Mouse (Mus musculus) gastrocnemius, adult 18-20 months (tissue): ENCODE measurements around the gene Kif1b. TPM values are rescaled to one million over a fixed set of nuclear protein-coding genes. Genes with fewer than 3 reads are reported as not detected.

ENCODE experiments used
- DNase-seq: peaks from one replicate; pipeline ENCODE4 v3.0.0; 2021; ENCODE audit warnings: low spot score
- total RNA-seq, 2 experiments: library from RNA; stranded (reverse); gene quantifications; 2 replicates each; pipeline ENCODE4 v1.2.3; 2021

Gene Kif1b
- total RNA-seq, 2 experiments from 2014 or later, result 255 to 285 TPM

DNA sequence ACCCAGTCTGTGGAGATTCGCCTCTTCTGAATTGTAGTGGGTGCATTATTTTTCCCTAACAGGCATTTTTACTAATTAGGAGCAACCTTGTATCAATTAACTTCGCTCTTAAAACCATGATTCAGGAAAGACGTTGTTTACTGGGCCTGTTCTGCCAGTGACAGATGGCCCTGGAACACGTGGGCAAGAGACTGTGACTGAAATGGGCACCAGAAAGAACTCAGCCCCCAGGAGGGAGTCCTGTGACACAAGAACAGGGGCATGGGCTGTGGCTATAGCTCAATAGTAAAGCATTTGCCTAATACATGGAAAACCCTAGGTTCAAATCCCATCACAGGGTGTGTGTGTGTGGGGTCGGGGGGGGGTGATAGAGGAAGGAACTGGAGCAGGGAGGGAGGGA, 9.9 kb upstream of the Kif1b start:
- DNase-seq, result no peak

DNA sequence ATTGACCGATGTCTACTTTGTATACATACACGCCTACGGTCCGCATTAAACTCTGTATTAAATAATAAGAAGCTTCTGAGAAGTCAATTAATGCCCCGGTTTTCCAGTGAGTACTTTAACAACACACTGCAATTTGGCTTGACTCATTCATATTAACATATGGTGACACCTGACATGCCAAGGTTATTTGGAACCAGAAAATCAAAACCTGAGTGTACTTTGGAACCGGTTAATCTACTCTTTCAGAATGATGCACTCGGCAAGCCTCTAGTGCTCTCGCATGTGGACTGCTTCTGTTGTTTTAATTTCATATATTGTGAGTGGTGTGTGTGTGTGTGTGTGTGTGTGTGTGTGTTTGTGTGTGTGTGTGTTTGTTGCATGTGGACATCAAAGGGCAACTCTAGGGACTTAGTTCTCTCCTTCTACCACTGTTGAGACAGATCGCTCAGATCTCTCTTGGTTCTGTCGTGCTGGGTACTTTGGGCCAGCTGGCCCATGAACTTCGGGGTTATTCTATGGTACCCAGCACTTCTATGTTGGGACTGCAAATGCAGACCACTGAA, 6.9 kb upstream of the Kif1b start:
- DNase-seq, result no peak

DNA sequence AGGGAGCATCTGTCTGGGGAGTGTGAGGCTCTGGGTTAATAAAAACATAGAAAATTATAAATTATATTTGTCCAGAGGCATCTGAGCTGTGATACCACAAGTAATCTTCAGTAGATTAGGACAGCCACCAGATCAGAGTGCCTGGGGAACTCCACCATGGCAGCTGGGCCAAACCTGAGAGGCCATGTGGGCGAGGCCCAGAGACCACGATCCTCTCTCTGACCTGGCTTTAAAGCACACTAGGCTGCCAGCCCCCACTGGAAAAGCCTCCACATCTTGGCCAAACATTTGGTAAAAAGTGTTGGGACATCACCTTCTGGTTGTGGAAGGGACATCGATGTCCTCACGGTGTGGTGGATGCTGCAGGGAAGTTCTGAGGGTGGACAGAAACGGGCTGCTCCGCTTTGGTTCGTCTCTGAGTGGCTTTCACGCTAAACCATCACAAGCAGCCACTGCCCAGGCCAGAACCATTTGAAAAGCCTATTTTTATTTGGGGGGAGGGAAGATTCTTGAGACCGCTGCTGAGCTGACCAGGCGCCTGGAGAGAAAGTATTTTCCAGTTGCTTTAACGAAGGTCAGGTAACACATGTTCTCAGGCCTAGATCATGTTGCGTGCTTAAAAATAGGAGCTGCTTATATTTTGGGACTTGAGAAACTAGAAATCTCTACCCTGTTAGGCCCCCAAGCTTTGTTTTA, 6.2 kb upstream of the Kif1b start:
- DNase-seq, result peak; percentile 54

DNA sequence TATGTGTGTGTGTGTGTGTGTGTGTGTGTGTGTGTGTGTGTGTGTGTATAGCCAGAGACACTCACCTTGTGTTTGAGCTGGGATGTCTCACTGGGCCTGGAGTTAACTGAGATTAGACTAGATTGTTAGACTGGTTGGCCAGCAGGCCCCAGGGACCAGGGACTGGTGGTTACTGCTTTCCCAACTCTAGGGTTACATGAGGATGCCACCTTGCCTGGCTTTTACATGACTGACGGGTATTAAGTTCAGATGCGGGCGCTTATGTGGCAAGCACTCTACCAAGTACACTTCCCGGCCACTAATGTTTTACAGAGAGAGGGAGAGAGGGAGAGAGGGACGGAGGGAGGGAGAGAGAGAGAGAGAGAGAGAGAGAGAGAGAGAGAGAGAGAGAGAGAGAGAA, 4.5 kb upstream of the Kif1b start:
- DNase-seq, result peak; percentile 40

DNA sequence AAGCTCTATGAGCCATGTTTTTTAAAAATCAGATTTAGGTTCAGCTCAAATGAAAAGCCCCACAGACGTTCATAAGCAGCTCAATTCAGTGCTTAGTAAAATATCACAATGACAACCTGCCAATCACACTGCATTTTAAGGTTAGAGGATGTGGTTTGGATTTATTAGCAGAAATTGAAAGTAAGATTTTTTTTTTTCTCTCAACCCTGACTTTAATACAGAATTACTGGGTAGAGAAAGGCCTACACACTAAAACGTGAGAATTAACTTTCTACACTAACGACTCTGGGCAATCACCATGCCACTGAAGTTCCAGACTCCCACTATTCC, 963 bp upstream of the Kif1b start:
- DNase-seq, result no peak

DNA sequence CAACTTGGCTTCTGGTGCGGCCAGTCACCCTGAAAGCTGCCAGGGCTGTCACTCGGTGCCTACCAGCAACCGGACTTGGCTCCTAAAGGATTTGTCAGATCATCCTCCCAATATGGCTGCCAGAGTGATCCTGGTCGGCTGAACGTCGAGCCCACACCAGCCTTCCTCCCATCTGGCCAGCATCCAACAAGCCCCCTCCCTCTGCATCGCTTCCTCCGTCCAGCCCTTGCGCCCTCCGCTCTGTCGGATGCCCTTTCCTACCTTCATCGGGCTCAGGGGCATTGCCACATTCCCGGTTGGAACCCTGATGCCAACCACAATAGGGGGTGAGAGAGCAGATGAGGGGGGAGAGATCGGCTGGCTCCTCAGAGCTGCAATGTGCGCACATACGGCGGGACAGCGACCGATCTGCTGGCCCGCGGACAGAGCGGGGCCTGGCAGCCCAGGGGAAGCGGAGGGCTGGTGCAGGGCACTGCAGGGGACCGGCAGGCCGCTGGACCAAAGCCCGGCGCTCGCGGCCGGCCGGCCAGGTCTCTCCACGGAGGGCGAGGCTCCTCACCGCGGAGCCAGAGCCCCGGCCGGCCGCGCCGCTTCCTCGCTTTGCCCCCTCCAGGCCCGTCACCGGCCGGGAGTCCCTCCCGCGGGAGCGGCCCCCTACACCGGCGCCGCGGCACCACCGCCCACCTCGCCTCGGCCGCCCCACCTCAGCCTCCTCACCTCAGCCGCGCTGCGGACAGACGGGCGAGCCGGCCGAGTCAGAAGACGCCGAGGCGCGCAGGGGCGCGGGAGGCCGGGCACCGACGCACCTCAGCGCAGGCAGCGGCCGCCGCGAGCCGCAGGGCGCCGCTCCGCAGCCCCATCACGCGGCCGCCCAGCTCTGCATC, 539 bp downstream of the Kif1b start:
- DNase-seq, result peak; percentile 90

DNA sequence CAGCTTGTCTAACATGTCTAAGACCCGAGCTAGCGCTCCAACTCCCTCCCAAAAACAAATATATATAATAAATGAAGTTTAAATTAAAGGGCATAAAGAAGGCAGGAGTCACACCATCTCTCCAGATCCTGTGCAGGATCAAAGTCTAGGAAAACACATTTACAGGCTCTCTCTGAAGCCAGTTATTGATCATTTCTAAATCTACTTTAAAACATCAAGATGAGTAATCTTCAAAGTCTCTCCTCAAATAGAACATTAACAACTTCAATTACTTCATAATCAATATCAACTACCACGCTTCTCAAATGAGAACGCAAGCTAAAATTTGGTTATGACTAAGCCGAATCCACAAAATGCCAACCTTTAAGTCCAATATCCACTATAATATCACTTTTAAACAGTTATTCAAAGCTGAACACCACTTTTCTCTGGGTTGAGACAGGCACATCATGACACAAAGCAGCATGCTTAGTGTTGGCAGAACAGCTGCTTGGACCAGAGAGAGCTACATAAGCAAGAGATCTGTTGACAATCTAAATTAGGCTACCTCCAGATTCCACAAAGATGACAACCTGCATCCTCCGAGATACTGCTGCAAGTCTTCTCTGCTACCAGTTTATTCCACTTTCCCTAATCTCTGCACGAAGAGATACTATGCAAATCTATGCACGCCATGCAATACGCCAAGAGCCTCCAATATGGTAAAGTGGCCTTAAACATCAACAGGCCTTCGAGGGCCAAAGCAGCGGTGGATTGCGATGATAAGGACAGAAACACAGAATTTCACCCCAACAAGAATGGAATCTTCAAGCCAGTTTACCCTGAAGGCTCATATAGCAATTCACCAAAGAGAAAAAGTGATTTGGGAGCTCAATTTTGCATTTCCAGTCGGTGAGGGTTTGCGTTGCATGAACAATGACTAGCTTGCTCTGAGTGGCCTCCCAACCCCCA, 1.5 kb downstream of the Kif1b start:
- peak; percentile 57 for DNase-seq

DNA sequence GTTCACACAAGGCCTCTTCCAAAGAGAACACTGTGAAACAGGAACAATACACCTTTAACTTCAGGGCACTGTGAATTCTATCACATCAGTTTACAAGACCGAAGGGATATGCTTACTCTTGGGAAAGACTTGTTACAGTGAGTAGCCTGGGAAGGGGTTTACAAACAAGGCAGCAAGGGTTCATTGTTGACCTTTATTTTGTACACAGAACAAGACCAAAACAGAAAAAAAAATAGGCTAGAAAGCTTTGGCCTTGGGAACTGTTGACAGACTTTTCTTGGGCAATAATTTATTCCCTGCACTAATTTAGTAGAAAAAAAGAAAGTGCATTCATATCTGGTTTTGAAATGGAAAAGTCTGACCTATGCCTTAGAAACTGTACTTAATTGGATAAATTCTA, 3.0 kb downstream of the Kif1b start:
- no peak for DNase-seq

DNA sequence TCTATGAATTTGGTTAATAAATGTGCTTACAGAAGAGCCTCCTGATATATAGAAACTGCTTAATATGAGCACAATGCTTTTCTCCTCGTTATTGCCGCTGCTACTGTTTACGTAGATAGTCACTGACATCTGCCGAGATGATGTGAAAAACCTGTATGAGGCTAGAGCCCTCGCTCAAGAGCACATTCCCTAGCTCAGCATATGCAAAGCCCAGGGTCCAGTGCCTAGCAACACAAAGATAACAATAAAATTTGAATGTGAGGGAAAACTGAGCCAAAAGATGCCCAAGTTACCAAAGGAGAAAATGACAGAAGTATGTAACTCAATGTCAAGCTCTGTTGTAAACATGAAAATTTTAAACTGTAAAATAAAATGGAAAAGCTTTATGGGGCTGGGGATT, 4.0 kb downstream of the Kif1b start:
- no peak for DNase-seq

DNA sequence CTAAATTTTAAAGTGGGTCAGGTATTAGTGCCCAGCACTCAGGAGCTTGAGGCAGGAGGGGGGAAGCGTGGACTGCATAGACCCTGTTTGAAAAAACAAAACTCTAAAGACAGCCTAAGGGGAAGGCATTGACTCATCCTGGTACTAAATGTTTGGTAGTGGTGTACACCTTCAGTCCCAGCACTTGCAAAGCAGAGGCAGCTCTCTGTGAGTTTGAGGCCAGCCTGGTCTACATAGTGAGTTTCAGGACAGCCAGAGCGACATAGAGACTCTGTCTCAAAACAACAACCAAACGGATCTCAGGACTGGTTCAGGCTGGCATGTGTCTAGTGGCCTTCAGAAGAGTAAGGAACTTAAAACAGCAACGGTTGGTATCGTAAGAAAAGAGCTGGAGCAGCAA, 4.7 kb downstream of the Kif1b start:
- no peak for DNase-seq

DNA sequence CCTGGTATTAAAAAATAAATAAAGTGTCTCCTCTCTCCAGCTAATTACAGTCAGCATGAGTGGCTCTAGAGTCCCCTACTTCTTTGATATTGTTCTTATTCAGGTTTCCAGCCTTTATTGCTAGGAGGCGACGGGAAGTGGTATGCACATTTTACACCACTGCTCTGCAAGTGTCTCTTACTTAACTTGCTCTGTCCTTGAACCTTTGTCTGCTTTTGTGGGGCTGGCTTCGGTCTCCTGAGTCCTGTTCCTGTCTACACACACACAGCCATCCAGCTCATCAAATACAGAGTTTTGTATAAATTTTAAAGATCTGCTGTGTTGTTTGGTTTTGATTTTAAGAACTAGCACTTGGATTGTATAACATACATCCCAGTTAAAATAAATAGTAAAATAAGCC, 5.4 kb downstream of the Kif1b start:
- DNase-seq, result no peak

DNA sequence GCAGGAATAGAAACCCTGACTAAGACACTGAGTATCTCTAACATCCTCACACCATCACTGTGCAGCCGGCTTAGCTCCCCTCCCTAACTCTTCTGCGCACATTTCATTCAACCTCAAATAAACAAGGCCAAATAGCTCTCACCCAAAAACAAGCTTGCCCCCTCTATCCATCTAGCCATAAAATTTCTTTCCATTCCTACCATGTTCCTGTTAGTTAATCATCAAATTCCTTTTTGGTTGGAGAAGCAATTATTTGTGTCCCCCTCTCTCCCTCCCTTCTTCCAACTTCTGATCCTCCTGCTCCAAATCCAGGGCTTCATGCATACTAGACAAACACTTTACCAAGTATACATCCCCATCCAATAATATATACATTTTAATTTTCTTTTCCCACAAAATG, 11.0 kb downstream of the Kif1b start:
- no peak for DNase-seq

DNA sequence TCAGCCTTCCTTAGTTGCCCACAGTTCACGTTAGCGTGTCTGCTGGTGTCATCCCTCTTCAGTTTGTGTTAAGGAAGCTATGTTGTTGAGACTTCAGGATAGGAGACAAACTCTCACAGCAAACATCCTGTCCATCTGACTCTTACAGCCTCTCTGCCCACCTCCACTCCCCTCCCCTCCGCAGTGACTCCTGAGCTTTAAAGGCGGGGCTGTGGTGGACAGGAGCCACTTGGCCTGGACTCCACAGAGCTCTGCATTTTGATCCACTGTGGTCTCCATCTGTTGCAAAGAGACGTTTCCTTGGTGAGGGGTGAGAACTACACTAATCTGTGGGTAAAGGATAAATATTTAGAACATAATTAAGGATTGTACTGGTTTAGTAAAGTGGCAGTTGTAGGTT, 14.5 kb downstream of the Kif1b start:
- DNase-seq, result no peak

DNA sequence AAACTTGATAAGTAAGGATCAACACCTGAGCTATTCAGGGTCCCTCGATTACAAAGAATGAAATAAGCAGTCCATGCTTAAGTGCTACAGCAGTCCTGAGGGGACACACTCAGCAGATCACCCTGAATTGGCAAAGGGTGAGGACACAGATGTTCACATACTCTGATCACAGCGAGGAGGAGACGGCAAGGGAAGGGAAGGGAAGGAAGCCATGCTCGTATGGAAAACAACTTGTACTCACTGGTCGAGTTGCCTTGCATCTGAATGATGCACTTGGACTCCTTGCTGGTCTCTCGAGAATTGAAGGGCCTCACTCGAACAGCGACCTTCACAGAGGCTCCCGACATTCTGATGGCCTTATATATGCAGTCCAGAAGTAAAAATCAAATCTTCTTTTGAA, 16.4 kb downstream of the Kif1b start:
- no peak for DNase-seq

DNA sequence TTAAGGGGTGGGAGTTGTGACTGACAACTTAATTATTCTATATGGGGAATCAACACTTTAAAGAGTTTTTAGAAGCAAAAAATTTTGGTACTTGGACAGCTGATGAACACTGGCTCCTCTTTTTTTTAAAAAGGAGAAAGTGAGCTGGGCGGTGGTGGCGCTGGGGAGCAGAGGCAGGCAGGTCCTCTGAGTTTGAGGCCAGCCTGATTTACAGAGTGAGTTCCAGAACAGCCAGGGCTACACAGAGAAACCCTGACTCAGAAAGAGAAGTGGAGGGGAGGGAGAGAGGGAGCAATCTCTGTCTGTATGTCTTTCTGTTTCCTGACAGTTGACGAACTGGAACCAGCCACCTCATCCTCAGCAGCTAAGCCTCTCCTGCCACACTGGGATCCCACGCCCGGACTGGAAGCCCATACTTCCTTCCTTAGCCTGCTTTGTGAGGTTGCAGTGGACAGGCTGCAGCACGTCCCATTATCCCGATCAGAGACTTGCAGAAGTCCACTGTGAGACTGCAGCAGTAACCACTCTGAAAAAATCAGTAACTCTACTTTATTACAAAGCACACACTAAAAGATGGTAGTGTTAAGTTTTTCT, 17.2 kb downstream of the Kif1b start:
- no peak for DNase-seq

DNA sequence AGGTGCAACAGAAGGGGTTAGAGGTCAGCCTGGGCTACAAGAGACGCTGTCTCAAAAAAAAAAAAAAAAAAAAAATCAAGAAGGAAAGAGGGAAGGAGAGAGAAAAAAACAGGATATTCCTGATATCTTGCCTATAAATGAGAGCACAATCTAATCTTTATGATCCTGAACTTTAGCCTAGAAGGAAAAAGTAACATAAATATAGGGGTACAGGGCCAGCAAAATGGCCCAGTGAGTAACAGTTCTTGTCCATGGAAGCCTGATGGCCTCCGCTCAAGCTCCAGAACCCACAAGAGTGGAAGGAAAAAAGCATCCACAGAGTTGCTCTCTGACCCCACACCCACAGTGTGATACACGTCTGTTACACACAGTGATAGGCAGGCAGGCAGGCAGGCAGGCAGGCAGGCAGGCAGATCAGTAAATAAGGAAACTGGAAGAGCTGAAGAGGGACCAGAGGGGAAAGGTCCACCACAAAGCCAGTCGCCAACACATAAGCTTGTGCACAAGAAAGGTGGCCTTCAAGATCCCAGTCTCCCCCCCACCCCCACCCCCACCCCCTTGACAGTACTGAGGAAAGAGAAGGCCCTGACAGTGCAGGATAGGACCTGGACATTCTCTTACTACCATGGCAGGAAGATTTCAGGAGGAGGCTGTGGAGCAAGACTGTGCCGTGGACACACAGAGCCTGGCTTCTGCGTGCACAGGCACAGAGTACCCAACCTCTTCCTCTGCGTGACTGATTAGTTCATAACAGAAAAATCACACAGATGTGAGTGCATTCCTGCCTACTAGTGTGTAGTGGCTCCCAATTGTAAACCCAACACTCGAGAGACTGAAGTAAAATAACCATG, 21.0 kb downstream of the Kif1b start:
- DNase-seq, result no peak

DNA sequence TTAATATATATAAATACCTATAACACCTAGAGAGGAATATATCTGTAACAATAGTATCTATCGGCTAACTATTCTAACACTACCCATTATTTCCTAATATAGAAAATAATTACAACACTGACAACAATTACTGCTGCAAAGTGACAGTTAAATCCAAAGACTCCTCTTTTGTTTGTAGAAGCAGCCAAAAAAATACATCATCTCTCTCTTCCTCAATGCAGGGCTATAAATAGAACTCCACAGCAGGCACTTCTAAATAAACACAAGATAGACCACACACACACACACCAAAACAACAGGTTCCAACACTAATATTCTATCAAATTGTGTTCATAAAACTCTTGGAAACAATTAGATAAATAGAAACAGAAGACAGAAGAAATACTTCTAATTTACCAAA, 21.8 kb downstream of the Kif1b start:
- no peak for DNase-seq

DNA sequence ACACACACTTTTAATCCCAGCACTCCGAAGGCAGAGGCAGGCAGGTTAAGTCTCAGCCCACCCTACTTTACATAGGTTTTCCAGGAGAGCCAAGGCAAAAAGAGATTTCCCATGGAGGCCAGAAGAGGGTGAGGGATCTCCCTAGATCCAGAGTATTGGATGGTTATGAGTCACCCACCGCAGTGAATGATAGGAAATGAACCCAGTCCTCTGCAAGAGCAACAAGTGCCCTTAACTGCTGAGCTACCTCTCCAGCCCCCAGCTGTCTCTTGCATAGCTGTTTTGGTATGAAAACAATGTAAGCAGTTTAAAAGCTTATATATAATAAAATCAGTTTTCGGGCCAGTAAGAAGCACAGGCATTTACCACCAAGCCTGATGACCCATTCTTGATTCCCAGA, 24.5 kb downstream of the Kif1b start:
- no peak for DNase-seq

DNA sequence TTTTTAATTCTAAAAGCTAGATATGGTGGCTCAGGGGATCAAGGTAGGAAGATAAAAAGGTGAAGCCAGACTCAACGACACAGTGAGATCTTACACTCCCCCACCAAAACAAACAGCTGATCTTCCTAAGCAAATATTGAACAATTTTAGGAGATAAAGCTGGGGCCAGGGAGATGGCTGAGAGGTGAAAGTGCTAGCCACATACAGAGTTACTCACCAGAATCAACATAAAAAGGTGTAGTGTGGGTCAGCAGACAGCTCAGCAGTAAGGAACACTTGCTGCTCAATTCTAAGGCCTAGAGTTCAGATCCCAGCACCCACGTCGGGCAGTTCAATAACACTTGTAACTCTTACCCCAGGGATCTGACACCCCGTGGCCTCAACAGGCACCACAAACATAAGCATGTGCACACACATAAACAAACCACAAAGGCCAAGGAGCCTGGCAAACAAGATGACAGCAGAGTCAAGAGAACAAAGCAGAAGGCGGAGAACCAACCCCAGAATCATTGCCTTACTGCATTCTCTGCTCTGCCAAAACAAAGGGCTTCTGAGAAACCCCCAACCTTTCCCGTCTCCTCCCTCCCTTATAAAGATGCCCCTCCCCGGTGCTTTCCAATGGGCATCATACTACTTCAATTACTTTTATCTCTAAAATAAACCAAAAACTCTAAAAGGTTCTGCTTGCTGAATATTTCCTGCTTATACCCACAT, 25.3 kb downstream of the Kif1b start:
- no peak for DNase-seq

DNA sequence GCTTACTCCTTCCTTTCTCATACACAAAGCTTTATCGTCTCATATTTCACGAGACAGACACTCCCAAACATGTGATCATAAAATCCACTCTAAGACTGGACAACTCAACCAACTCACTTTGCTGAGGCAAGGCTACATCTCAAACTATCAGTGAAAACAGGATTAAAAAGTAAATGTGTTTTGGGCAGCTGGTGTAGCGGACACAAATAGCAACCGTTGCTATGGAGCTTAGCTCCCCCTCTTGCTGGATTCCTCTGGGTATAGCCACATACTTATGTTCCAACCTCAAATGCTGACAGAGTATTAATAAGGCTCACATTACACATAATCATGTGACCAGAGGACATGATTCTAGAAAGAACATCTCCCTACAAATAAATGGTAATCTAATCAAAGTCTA, 29.9 kb downstream of the Kif1b start:
- DNase-seq, result peak; percentile 65
